Mouse (Mus musculus) kidney, postnatal 14 days (tissue): ENCODE results near the gene Ctsk.
"Not testable (repeated sequence)": the region's sequence is repeated elsewhere in the genome, so short reads cannot be mapped to it uniquely, and the experiment has no call there.

Source experiments
- DNase-seq: peaks from one replicate; pipeline ENCODE4 v3.0.0; 2022; ENCODE audit warnings: mixed read lengths

Gene Ctsk

DNA sequence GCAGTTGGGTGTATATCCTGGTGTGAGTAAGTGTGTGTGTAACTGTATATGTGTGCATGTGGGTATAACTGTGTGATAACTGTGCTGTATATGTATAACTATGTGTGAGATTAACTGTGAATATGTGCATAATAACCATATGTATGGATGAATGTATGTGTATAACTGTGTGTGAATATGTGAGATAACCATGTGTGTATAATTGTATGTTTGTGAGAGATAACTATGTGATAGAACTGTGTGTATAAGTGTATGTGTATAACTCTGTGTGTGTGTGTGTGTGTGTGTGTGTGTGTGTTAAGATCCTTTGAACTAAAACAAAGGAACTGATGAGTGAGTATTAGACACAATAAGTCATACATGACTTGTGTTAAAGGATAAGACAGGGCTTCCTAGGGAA lies 27.1 kb downstream of the Ctsk start:
- DNase-seq, result no peak

DNA sequence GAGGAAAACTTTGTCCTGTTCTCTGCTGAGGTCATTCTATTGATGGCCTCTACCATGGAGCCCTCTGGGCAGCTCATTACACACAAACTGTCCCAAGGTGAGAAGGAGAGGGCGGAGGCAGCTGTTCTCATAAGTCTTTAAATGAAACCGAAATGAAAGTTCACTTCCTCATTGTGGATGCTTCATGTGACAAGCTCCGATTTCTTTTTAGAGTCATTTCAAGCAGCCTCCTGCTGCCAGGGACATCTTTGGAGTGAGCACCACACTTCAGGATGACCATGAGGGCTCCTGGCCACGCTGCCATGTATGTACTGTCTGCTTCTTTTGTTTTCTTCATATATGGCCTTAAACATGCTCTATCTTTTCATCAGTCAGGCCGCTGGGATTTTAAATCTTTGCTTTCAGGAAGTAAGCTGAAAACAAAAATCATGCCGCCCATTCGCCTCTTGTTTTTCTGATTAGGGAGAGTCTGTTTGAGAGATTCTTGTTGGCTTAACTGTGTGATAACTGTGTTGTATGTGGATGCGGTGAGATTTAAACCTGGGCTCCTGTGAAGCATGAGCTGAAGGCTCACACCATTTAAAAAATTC lies 27.7 kb downstream of the Ctsk start, which contains the start of gene Ctss:
Gene Ctss (plus strand): TSS at position 165 of the 590 bp plus-strand sequence.
- DNase-seq, result no peak

DNA sequence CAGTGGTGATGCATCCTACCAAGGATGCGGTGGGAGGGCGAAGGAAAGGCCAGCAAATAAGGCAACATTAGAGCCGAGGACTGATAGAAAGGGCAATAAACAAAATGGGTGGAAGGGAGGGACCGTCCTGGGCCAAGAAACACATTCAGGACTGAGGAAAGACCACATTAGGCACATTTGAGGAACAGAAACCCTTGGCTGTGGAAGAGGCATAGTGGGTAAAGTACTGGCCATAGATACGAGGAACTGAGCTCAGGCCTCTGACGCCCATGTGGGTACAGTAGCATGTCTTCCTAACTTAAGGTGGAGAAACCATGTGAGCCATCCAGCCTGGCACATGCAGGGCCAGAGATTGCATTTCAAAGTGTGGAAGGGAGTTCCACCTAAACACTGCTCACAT lies 30.8 kb downstream of the Ctsk start:
- DNase-seq, result no peak

DNA sequence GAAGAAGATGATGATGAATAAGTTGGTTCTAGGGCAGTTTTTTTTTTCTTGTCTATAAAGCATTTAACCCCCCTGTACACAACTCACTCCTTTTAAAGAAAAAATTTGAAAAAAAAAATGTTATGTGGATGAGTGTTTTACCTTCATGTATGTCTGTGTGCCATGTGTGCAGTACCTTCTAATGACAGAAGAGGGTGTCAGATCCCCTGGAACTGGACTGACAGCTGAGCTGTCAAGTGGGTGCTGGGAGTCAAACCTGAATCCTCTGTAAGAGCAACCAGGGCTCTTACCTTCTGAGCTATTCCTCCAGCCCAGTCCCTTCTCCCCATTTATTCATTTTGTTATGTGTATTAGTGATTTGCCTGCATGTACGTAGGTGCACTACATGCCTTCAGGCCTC lies 32.0 kb downstream of the Ctsk start:
- no peak for DNase-seq

DNA sequence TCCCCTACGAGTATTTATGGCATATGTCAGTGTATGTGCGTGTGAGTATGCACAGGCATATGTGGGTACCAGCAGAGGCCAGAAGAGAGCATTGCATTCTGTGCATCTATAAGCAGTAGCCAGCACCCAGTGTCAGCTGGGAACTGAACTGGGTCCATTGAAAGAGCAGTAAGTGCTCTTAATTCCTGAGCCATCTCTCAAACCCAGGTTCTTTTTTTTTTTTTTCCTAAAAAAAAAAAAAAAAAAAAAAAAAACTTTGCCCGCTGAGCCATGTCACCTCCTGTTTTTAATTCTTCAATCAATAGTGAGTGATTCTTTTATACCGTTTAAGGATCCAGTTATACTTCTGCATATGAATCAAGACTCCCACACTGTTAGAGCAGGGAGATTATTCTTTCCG lies 34.3 kb downstream of the Ctsk start:
- DNase-seq, result no peak

DNA sequence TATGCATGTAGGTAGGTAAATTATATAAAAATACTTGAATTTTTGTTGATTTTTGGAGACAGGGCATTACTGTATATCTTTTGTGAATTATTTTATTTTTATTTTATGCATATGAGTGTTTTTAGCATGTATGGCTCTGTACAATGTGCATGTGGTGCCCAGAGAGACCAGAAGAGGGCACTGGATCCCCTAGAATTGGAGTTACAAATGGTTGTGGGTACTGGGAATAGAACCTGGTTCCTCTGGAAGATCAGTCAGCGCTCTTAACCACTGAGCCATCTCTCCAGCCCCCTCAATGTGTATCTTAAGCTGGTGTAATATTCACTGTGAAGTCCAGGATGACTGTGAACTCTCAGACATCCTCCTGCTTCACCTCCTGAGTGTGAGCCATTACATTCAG lies 35.9 kb downstream of the Ctsk start:
- DNase-seq, result no peak

DNA sequence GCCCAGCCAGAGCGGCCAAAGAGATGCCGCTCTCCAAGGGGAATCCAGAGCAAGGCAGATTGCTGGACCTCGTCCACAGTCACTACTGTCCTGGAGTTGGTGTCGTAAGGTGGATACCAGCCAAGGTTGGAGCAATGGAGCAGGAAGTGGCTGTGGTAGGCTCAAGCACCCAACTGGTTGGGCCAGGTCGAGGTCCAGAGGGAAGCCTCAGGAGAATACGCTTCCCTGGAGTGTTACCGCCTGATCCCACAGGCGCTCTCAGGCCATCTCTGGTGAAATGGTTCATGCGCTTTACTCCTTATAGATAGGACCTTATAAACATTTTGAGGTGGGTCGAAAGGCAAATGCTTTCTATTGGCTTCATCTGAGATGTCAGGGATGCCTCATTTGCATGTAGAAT lies 39.9 kb downstream of the Ctsk start:
- no peak for DNase-seq

DNA sequence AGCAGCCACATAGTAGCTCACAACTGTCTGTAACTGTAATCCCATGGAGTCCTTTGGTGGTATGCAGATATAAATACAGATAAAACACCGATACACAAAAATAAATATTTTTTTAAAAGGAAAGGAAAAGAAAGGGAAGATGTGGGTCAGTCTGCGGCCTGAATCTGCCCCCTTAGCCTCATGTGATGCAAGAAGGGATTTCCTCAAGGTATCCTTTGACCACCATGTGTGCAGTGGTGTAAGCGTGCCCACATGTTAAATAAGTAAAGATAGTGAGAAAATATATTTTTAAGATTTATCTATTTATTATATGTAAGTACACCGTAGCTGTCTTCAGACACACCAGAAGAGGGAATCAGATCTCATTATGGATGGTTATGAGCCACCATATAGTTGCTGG lies 40.8 kb downstream of the Ctsk start:
- DNase-seq, result no peak

DNA sequence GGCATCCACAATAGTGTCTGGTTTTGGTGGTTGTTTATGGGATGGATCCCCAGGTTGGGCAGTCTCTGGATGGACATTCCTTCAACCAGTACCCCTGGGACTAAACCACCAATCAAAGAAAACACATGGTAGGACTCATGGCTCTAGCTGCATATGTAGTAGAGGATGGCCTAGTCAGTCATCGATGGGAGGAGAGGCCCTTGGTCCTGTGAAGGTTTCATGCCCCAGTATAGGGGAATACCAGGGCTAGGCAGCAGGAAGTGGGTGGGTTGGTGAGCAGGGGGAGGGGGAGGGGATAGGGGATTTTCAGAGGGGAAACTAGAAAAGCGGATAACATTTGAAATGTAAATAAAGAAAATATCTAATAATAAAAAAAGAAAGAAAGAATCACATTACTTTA lies 42.1 kb downstream of the Ctsk start:
- not testable (repeated sequence) for DNase-seq

DNA sequence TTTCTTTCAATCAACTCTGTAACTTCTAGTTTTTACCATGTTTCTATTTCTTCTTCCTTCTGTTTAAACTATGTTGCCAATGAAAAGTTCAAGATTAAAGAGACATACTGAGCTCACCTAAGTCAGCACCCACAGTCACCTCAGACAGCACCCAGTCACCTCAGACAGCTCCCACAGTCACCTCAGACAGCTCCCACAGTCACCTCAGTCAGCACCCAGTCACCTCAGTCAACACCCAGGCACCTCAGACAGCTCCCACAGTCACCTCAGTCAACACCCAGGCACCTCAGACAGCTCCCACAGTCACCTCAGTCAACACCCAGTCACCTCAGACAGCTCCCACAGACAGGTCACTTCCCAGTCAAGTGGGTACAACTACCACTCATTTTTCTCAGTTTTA lies 43.1 kb downstream of the Ctsk start:
- DNase-seq, result no peak

DNA sequence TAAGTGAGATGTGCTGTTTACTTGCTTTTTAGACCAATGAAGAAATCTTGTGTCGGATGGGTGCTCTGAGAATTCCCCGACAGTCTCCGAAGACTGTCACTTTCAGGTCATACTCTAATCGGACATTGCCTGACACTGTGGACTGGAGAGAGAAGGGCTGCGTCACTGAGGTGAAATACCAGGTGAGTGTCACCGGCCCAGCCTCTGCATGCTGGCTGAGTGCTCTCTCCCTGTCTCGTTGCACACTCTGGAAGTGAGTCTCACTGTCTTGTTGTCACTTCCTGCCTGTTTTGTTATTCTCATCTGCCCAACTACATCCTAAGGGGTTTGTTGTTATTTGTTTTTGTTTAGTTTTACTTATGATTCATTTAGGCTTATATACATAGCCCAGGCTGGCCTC lies 43.9 kb downstream of the Ctsk start:
- no peak for DNase-seq

DNA sequence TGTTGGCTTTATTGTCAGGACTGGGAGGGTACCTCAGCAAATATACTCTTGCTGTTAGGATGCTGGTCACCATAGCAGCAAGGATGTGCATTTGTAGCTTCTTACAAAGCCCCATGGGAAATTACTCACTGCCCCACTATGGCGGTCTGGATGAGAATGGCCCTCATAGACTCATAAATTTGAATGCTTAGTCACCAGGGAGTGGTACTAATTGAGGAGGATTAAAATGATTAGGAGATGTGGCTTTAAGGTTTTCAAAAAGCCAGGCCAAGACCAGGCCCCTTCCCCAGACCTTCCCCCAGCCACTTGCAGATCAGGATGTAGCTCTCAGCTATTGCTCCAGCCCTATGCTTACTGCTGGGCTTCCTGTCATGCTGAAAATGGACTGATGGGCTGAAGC lies 51.1 kb downstream of the Ctsk start:
- DNase-seq, result no peak

DNA sequence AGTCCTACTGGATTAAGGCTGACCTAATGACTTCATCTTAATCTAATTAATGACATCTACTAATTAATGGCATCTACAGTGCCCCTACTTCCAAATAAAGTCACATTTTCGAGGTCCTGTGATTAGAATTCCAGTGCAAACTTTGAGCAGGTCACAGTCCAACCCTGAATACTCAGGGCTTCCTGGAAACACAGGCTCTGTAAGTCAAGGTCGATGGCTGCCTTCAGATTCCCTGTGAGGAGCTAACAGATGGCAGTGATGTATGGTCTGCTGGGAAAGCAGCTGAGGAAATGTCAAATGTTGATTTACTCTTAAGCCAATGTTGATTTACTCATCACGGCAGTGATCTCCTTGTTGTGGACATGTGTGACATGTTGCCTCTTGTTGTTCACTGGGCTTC lies 54.9 kb downstream of the Ctsk start:
- no peak for DNase-seq
